Mouse (Mus musculus) mesoderm, embryonic 11.5 days (tissue): ENCODE results near the gene Sox15.
"Not testable (repeated sequence)": the region's sequence is repeated elsewhere in the genome, so short reads cannot be mapped to it uniquely, and the experiment has no call there.

Source experiments
- DNase-seq: peaks from one replicate; pipeline ENCODE4 v3.0.0-alpha.2; 2012; ENCODE audit warnings: low read depth, low spot score

Gene Sox15

DNA sequence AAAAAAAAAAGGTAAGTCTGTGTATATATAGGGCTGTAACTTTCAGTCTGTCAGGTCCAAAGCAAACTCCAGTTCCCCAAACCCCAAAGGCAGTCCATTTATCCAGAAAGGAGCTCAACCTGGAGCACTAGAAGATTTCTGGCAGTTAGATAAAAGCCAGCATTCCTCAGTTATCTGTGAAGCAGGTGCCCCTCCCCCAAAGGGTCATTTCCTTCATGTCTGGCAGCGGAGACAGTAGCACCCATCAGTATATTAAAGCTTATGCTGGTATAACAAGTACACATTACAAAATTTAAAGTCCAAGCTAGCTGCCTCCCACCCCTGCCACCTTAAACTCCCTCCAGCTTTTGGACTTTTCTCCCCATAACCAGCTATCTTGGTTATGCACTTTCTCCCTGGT is 44.5 kb downstream of the Sox15 start:
- DNase-seq: no peak

DNA sequence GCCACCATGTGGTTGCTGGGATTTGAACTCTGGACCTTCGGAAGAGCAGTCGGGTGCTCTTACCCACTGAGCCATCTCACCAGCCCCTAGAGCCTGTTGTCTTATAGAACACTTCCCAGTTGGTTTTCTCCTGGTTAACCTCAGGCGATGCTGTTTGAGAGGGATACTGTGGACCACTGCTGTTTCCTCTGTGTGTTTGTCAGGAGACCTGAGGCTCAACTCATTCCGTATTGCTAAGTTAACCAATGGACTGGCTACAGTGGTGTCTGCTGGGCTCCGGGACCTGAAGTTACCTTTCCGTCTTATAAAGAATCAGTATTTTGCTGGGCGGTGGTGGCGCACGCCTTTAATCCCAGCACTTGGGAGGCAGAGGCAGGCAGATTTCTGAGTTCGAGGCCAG is 47.8 kb downstream of the Sox15 start:
- not testable (repeated sequence) for DNase-seq

DNA sequence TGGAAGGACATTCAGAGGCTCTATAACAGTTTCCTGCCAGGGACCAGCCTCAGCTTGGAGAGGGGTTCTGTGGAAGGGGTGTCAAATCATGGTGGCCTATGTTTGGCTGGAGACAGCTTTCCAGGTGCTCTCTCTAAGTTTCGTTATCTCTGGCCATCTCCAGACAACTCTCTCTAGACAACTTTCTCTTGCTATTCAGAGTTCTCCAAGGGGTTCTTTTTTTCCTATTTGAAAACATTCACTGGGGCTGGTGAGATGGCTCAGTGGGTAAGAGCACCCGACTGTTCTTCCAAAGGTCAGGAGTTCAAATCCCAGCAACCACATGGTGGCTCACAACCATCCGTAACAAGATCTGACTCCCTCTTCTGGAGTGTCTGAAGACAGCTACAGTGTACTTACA is 48.3 kb downstream of the Sox15 start:
- not testable (repeated sequence) for DNase-seq

DNA sequence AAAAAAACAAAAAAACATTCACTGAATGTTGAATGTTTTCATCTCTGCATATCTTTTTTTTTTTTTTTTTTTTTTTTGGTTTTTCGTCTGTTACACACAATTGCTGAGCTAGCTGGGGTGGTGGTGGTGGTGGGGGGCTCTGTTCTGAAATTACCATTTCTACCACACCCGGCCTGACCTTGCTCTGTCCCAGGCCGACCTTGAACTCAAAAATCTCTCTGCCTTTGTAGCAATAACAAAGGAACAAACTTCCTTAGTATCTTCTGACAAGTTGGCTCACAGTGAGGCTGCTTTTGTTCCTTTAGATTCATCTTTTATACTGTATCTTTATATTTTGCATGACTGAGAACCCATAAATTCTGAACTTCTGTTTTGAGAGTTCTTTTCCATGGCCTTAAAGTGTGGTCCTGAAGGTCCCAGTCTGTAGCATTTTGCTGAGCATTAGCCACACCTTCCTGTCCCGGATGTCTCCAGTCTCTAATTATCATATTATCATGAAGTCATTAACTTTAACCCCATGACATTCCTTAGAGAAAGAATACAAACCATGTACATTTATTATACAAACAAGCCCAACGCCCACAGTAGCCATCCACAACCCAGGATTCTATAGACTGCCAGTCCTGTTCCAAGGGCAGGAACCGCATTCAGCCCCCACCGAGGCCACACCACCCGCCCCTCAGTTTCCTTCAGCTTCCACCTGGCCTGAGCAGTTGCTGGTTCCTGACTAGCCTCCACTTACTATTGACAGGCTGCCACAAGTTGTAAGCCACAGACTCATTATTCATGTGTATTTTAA is 48.9 kb downstream of the Sox15 start:
- no peak for DNase-seq

DNA sequence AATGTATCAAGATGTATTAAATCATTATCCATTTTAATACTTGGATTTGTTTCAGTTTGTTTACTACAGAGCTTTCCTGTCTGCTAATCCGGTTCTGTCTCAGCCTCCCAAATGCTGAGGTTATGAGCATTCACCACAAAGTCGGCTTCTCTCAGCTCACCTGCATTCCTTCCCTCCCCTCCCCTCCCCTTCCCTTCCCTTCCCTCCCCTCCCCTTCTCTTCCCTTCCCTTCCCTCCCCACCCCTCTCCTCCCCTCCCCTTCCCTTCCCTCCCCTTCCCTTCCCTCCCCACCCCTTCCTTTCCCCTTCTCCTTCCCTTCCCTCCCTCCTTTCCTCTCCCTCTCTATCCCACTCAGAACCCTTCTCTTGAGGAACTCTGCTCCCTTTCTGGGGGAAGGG is 49.5 kb downstream of the Sox15 start:
- no peak for DNase-seq
